Mouse (Mus musculus) ES-Bruce4 (cell line): ENCODE measurements around the gene Cdh18. TPM values are rescaled to one million over a fixed set of nuclear protein-coding genes. Genes with fewer than 3 reads are reported as not detected.

Experiments
- H3K27ac ChIP-seq: 2 replicates; pipeline ENCODE4 v1.5.1; 2012; ENCODE audit warnings: low read length, inconsistent platforms; ENCODE audit not compliant: insufficient read depth
- H3K27me3 ChIP-seq: 2 replicates; pipeline ENCODE4 v1.6.1; 2012; ENCODE audit warnings: mild to moderate bottlenecking, low read length, inconsistent platforms; ENCODE audit not compliant: control insufficient read depth, poor library complexity, insufficient read depth, severe bottlenecking
- H3K36me3 ChIP-seq: 2 replicates; pipeline ENCODE4 v1.6.1; 2012; ENCODE audit warnings: inconsistent platforms, mild to moderate bottlenecking, low read length, moderate library complexity; ENCODE audit not compliant: control insufficient read depth, poor library complexity, insufficient read depth, severe bottlenecking
- H3K4me1 ChIP-seq: one replicate; pipeline ENCODE4 v1.8.1; 2011; ENCODE audit warnings: low read length; ENCODE audit not compliant: control insufficient read depth, insufficient read depth
- H3K4me3 ChIP-seq: 2 replicates; pipeline ENCODE4 v1.5.1; 2011; ENCODE audit warnings: low read depth, mild to moderate bottlenecking, low read length
- H3K9ac ChIP-seq: 2 replicates; pipeline ENCODE4 v1.6.1; 2012; ENCODE audit warnings: low read depth, mild to moderate bottlenecking, inconsistent platforms; ENCODE audit not compliant: poor library complexity, severe bottlenecking
- H3K9me3 ChIP-seq: replicated peaks from 2 replicates; pipeline ENCODE4 v1.6.1; 2012; ENCODE audit warnings: mild to moderate bottlenecking, low read length, inconsistent platforms; ENCODE audit not compliant: control insufficient read depth, poor library complexity, insufficient read depth, severe bottlenecking
- CTCF ChIP-seq: IDR thresholded peaks from one replicate; pipeline ENCODE4 v1.8.1; 2011; ENCODE audit warnings: low read depth, low read length
- EP300 ChIP-seq: IDR thresholded peaks from 2 replicates; pipeline ENCODE4 v1.6.1; 2011; ENCODE audit warnings: low read depth, low read length; ENCODE audit not compliant: insufficient read depth
- POLR2A ChIP-seq: IDR thresholded peaks from one replicate; pipeline ENCODE4 v1.8.1; 2011; ENCODE audit warnings: low read length; ENCODE audit not compliant: insufficient read depth
- polyA plus RNA-seq: library from polyadenylated mRNA; stranded (reverse); fragments of >200 nt; gene quantifications from 2 replicates; pipeline ENCODE4 v1.2.4, GENCODE M21; 2011; ENCODE audit warnings: low read depth; ENCODE audit not compliant: missing spikeins, insufficient read depth, insufficient read length

The Cdh18 gene
- polyA plus RNA-seq, 1 experiment = not detected

DNA sequence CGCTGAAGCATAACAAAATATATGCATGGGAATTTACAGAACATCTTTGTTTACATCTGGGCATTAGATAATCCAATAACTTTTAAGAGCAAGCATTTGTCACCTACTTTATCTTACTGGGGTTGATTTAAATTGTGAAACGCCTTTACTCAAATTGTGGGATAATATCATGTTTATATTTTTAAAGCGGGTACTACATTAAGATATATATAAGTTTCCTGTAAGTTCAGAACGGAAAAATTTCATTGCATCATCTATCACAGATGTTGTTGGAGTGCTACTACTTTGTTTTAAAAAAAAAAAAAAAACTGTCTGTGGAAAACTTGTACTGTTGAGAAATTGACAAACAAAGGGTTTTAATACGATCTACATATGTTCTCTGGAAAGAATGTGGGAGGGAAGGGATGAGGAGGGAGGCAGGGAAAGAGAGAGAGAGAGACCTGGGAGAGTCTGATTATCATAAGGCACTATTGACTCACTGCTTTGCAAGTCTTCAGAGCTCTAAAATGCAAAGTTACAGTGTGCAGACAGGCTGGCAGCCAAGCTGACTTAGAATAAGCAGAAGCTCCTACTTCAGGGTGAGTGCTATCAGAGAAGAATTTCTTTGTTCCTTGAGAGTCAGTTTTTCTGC is 867.7 kb downstream of the Cdh18 start:
- Histone ChIP-seq H3K36me3 (no peaks in the 10 kb centered on the region), H3K27ac (no peak overlapping the region), H3K9me3 (no peaks in the 10 kb centered on the region), H3K9ac (no peak overlapping the region), H3K4me3 (no peak overlapping the region), H3K27me3 (no peaks in the 10 kb centered on the region), H3K4me1 (no peaks in the 10 kb centered on the region)
- TF ChIP-seq POLR2A (no peak), EP300 (no peak), CTCF (no peak)

- Histone ChIP-seq H3K4me1 (no peaks in the 10 kb centered on the region), H3K4me3 (no peak overlapping the region), H3K27ac (no peak overlapping the region), H3K36me3 (no peaks in the 10 kb centered on the region), H3K9me3 (no peaks in the 10 kb centered on the region), H3K27me3 (no peaks in the 10 kb centered on the region), H3K9ac (no peak overlapping the region)
- TF ChIP-seq EP300 (no peak), POLR2A (no peak), CTCF (no peak)
These were observed 869.3 kb downstream of the Cdh18 start for GRCm38 (mm10) chr15:23418158-23418557.

DNA sequence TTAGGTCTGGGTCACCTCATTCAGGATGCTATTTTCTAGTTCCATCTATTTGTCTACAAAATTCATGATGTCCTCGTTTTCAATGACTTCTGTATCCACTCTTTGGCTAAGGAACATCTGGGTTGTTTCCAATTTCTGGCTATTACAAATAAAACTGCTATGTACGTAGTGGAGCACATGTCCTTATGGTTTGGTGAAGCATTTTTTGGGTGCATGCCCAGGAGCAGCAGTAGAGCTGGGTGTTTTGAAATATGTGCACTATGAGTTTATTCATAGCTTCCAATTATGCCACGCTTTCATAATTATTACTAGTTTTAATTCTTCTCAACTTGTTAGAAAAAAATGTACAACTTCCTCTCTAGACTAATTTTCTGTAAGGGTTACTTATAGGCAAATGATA is 871.2 kb downstream of the Cdh18 start:
- H3K4me3 ChIP-seq = no peak overlapping the region
- TF ChIP-seq POLR2A (no peak), CTCF (no peak), EP300 (no peak)
- no peaks in the 10 kb centered on the region for H3K27me3 ChIP-seq
- no peaks in the 10 kb centered on the region for H3K9me3 ChIP-seq
- H3K4me1 ChIP-seq = no peaks in the 10 kb centered on the region
- no peak overlapping the region for H3K27ac ChIP-seq
- H3K9ac ChIP-seq = no peak overlapping the region
- H3K36me3 ChIP-seq = no peaks in the 10 kb centered on the region

GRCm38 (mm10) chr15:23430021-23430420 is 881.2 kb downstream of the Cdh18 start:
- Histone ChIP-seq H3K9ac (no peak overlapping the region), H3K4me3 (no peak overlapping the region), H3K9me3 (no peaks in the 10 kb centered on the region), H3K4me1 (no peaks in the 10 kb centered on the region), H3K27me3 (no peaks in the 10 kb centered on the region), H3K27ac (no peak overlapping the region), H3K36me3 (no peaks in the 10 kb centered on the region)
- TF ChIP-seq EP300 (no peak), POLR2A (no peak), CTCF (no peak)

GRCm38 (mm10) chr15:23448542-23448941 is 899.7 kb downstream of the Cdh18 start:
- H3K36me3 ChIP-seq = no peaks in the 10 kb centered on the region
- no peaks in the 10 kb centered on the region for H3K4me1 ChIP-seq
- H3K9ac ChIP-seq = no peak overlapping the region
- TF ChIP-seq POLR2A = no peak
- TF ChIP-seq CTCF = no peak
- TF ChIP-seq EP300 = no peak
- H3K27me3 ChIP-seq = no peaks in the 10 kb centered on the region
- no peaks in the 10 kb centered on the region for H3K9me3 ChIP-seq
- no peak overlapping the region for H3K27ac ChIP-seq
- H3K4me3 ChIP-seq = no peak overlapping the region

GRCm38 (mm10) chr15:23452098-23452625 is 903.3 kb downstream of the Cdh18 start:
- Histone ChIP-seq H3K36me3 (no peaks in the 10 kb centered on the region), H3K4me1 (no peaks in the 10 kb centered on the region), H3K27ac (no peak overlapping the region), H3K9me3 (no peaks in the 10 kb centered on the region), H3K27me3 (no peaks in the 10 kb centered on the region), H3K4me3 (no peak overlapping the region), H3K9ac (no peak overlapping the region)
- TF ChIP-seq CTCF (no peak), EP300 (no peak), POLR2A (no peak)
